Mouse (Mus musculus) stomach, embryonic 16.5 days (tissue): ENCODE measurements around the gene Scn4a. TPM values are rescaled to one million over a fixed set of nuclear protein-coding genes. Genes with fewer than 3 reads are reported as not detected.

ENCODE experiments used
- ATAC-seq: fragments of 200-750 bp; cut with Nextera tagmentation; 2 replicates; pipeline ENCODE4 v1.8.0; 2017; ENCODE audit warnings: moderate number of reproducible peaks, moderate TSS enrichment; ENCODE audit not compliant: insufficient read depth, low FRiP score
- H3K27ac ChIP-seq: fragments of 300-500 bp; sonication (generic); 2 replicates; pipeline ENCODE4 v1.5.1; 2014; ENCODE audit warnings: low read length
- H3K27me3 ChIP-seq: fragments of 300-500 bp; sonication (generic); 2 replicates; pipeline ENCODE4 v1.6.1; 2014; ENCODE audit warnings: low read length, control low read depth, mixed read lengths; ENCODE audit not compliant: control insufficient read depth, insufficient read depth
- H3K36me3 ChIP-seq: fragments of 300-500 bp; sonication (generic); 2 replicates; pipeline ENCODE4 v1.6.1; 2014; ENCODE audit warnings: low read length; ENCODE audit not compliant: control insufficient read depth, insufficient read depth
- H3K4me1 ChIP-seq: fragments of 300-500 bp; sonication (generic); 2 replicates; pipeline ENCODE4 v1.6.1; 2014; ENCODE audit warnings: low read length, control low read depth, mixed read lengths; ENCODE audit not compliant: control insufficient read depth, insufficient read depth
- H3K4me2 ChIP-seq: fragments of 300-500 bp; sonication (generic); 2 replicates; pipeline ENCODE4 v1.6.1; 2014; ENCODE audit warnings: low read depth, low read length, mixed read lengths
- H3K4me3 ChIP-seq: fragments of 300-500 bp; sonication (generic); replicated peaks from 2 replicates; pipeline ENCODE4 v1.5.1; 2014; ENCODE audit warnings: mild to moderate bottlenecking, low read length
- H3K9ac ChIP-seq: fragments of 300-500 bp; sonication (generic); 2 replicates; pipeline ENCODE4 v1.6.1; 2014; ENCODE audit warnings: low read length
- H3K9me3 ChIP-seq: fragments of 300-500 bp; sonication (generic); replicated peaks from 2 replicates; pipeline ENCODE4 v1.6.1; 2016; ENCODE audit warnings: low read length, control low read depth; ENCODE audit not compliant: control insufficient read depth
- WGBS: fragments of 180-500 bp; shearing (Covaris S2); extraction: QIAGEN DNeasy Blood & Tissue Kit; methylation state at CpG from one replicate; pipeline ENCODE4 v1.1.7; 2014; 5-methylcytosine and 5-hydroxymethylcytosine counted together
- polyA plus RNA-seq: library from polyadenylated mRNA; unstranded; fragments of >200 nt; fragmentation: Nextera tagmentation; extraction: Ambion mirVana; gene quantifications from 2 replicates; pipeline ENCODE4 v1.2.1, GENCODE M21; 2015

Scn4a gene
- polyA plus RNA-seq, 1 experiment from 2014 or later: 0.30 TPM

GRCm38 (mm10) chr11:106387791-106388216 is 34.7 kb upstream of the Scn4a start, which contains the start of gene Icam2:
Gene Icam2 (minus strand): TSS chr11:106388075.
- Histone ChIP-seq H3K4me1 (no peaks in the 10 kb centered on the region; the same call in 1 of the 2 replicates), H3K27me3 (no peaks in the 10 kb centered on the region), H3K27ac (peak within 1 kb of the TSS; percentile 4; the same call in 1 of the 2 replicates), H3K4me3 (no peak within 1 kb of the TSS), H3K9ac (no peak within 1 kb of the TSS), H3K36me3 (no peaks in the 10 kb centered on the region), H3K9me3 (no peaks in the 10 kb centered on the region), H3K4me2 (no peak within 1 kb of the TSS)
- ATAC-seq: no peak
- 64% methylated on average over 6 of the region's 6 CpGs for WGBS

- no peaks in the 10 kb centered on the region for H3K9me3 ChIP-seq
- no peaks in the 10 kb centered on the region for H3K36me3 ChIP-seq
- H3K27ac ChIP-seq: no peak overlapping the region
- ATAC-seq: no peak
- no peak overlapping the region for H3K4me2 ChIP-seq
- no peaks in the 10 kb centered on the region; the same call in 1 of the 2 replicates for H3K4me1 ChIP-seq
- 63% methylated on average over 6 of the region's 6 CpGs for WGBS
- H3K9ac ChIP-seq: no peak overlapping the region
- no peak overlapping the region for H3K4me3 ChIP-seq
- H3K27me3 ChIP-seq: no peaks in the 10 kb centered on the region
Observed at GRCm38 (mm10) chr11:106387020-106387419, 33.9 kb upstream of the Scn4a start.

- ATAC-seq: no peak
- Histone ChIP-seq H3K27me3 (no peaks in the 10 kb centered on the region), H3K9ac (no peak overlapping the region), H3K4me1 (no peaks in the 10 kb centered on the region; the same call in 1 of the 2 replicates), H3K9me3 (no peaks in the 10 kb centered on the region), H3K4me2 (no peak overlapping the region), H3K27ac (no peak overlapping the region), H3K4me3 (no peak overlapping the region), H3K36me3 (no peaks in the 10 kb centered on the region)
- WGBS: 78% methylated on average over 3 of the region's 3 CpGs
Observed at GRCm38 (mm10) chr11:106386409-106386808, 33.3 kb upstream of the Scn4a start.

- Histone ChIP-seq H3K4me2 (no peak overlapping the region), H3K9ac (no peak overlapping the region), H3K4me1 (no peaks in the 10 kb centered on the region), H3K27ac (peak overlapping the region; percentile 14; the same call in 1 of the 2 replicates), H3K4me3 (no peak overlapping the region), H3K36me3 (no peaks in the 10 kb centered on the region), H3K27me3 (no peaks in the 10 kb centered on the region), H3K9me3 (no peaks in the 10 kb centered on the region)
- WGBS: 79% methylated on average over 6 of the region's 6 CpGs
- no peak for ATAC-seq
Observed at GRCm38 (mm10) chr11:106383051-106383790, 30.1 kb upstream of the Scn4a start.

GRCm38 (mm10) chr11:106382424-106382823 is 29.3 kb upstream of the Scn4a start:
- H3K27ac ChIP-seq: peak overlapping the region; percentile 76
- 68% methylated on average over 5 of the region's 5 CpGs for WGBS
- no peak for ATAC-seq

GRCm38 (mm10) chr11:106381883-106382282 is 28.8 kb upstream of the Scn4a start:
- Histone ChIP-seq H3K9ac (peak overlapping the region; percentile 53), H3K9me3 (no peaks in the 10 kb centered on the region), H3K4me3 (peak overlapping the region; percentile 26), H3K4me1 (no peaks in the 10 kb centered on the region), H3K27ac (peak overlapping the region; percentile 76), H3K4me2 (no peak overlapping the region), H3K27me3 (no peaks in the 10 kb centered on the region), H3K36me3 (no peaks in the 10 kb centered on the region)
- 79% methylated on average over 7 of the region's 7 CpGs for WGBS
- ATAC-seq: no peak

More at GRCm38 (mm10) chr11:106382424-106382823, 29.3 kb upstream of the Scn4a start:
- peak overlapping the region; percentile 53 for H3K9ac ChIP-seq
- H3K36me3 ChIP-seq: no peaks in the 10 kb centered on the region
- no peaks in the 10 kb centered on the region for H3K27me3 ChIP-seq
- no peaks in the 10 kb centered on the region for H3K9me3 ChIP-seq
- H3K4me1 ChIP-seq: no peaks in the 10 kb centered on the region
- peak overlapping the region; percentile 26 for H3K4me3 ChIP-seq
- no peak overlapping the region for H3K4me2 ChIP-seq

GRCm38 (mm10) chr11:106381011-106381410 is 27.9 kb upstream of the Scn4a start:
- no peak overlapping the region for H3K27ac ChIP-seq
- H3K9ac ChIP-seq: no peak overlapping the region
- H3K4me1 ChIP-seq: no peaks in the 10 kb centered on the region
- H3K9me3 ChIP-seq: no peaks in the 10 kb centered on the region
- H3K27me3 ChIP-seq: no peaks in the 10 kb centered on the region
- H3K4me3 ChIP-seq: peak overlapping the region; percentile 26; the same call in 1 of the 2 replicates
- H3K36me3 ChIP-seq: no peaks in the 10 kb centered on the region
- ATAC-seq: no peak
- 74% methylated on average over 11 of the region's 11 CpGs for WGBS
- no peak overlapping the region for H3K4me2 ChIP-seq

GRCm38 (mm10) chr11:106374979-106375378 is 21.9 kb upstream of the Scn4a start:
- ATAC-seq: peak; percentile 19; the same call in 1 of the 2 replicates
- Histone ChIP-seq H3K4me2 (no peak overlapping the region), H3K4me1 (peaks cover 14% of the 10 kb centered on the region), H3K27me3 (no peaks in the 10 kb centered on the region), H3K27ac (peak overlapping the region; percentile 23; the same call in 1 of the 2 replicates), H3K36me3 (no peaks in the 10 kb centered on the region), H3K9me3 (no peaks in the 10 kb centered on the region), H3K9ac (peak overlapping the region; percentile 14; the same call in 1 of the 2 replicates), H3K4me3 (no peak overlapping the region)
- 69% methylated on average over 5 of the region's 5 CpGs for WGBS

- H3K27me3 ChIP-seq: no peaks in the 10 kb centered on the region
- no peaks in the 10 kb centered on the region for H3K36me3 ChIP-seq
- ATAC-seq: peak; percentile 81
- H3K9ac ChIP-seq: peak overlapping the region; percentile 54
- H3K4me1 ChIP-seq: peaks cover 14% of the 10 kb centered on the region
- H3K4me3 ChIP-seq: no peak overlapping the region
- peak overlapping the region; percentile 51; the same call in 1 of the 2 replicates for H3K27ac ChIP-seq
- no peaks in the 10 kb centered on the region for H3K9me3 ChIP-seq
- no peak overlapping the region for H3K4me2 ChIP-seq
- WGBS: 28% methylated on average over 9 of the region's 9 CpGs
Observed at GRCm38 (mm10) chr11:106374559-106374958, 21.5 kb upstream of the Scn4a start.
